ENCODE assay signal across 13 mouse cellular contexts in genomic region chr4:56743363-56744195, GRCm38 (mm10).
"Had no signal": no experiment of that assay in that cellular context is flagged by ENCODE, and none has a peak within 500 bp of the region (broad histone marks: within the 10 kb centered on the region; RNA-seq: fewer than 3 reads in every experiment).

Actl7a (plus strand) TSS chr4:56743413.

- DNase-seq: lung, adult 18-20 months; lung, embryonic 14.5 days; lung, postnatal 10 days; lung, postnatal 4 days; midbrain, embryonic 14.5 days; retina, postnatal 1 day; right cerebral cortex, adult 18-20 months; right cerebral cortex, postnatal 14 days; right cerebral cortex, postnatal 4 days; spleen, adult 18-20 months; thymus, adult 2 months; thymus, postnatal 25 days; thymus, postnatal 4 days had no signal
